Mouse (Mus musculus): ENCODE results near the gene Bsn. TPM values are rescaled to one million over a fixed set of nuclear protein-coding genes. Genes with fewer than 3 reads are reported as not detected.

Bsn gene
- polyA plus RNA-seq, 1 experiment from 2014 or later: 1.2 TPM

- Histone ChIP-seq H3K9ac (replicated peaks) (no peak overlapping the region), H3K27ac (no peak overlapping the region; the same call in 1 of the 2 replicates), H3K36me3 (no peaks in the 10 kb centered on the region), H3K9me3 (no peaks in the 10 kb centered on the region), H3K4me2 (no peak overlapping the region), H3K27me3 (peaks cover 20% of the 10 kb centered on the region), H3K4me3 (replicated peaks) (no peak overlapping the region), H3K4me1 (replicated peaks) (peaks cover 31% of the 10 kb centered on the region)
- ATAC-seq (ENCODE audit: insufficient number of reproducible peaks, insufficient read depth, low FRiP score, low TSS enrichment, low read depth): no peak
- WGBS: 89% methylated on average over 23 of the region's 23 CpGs
Observed at GRCm38 (mm10) chr9:108106090-108106489, 84.1 kb downstream of the Bsn start.

DNA sequence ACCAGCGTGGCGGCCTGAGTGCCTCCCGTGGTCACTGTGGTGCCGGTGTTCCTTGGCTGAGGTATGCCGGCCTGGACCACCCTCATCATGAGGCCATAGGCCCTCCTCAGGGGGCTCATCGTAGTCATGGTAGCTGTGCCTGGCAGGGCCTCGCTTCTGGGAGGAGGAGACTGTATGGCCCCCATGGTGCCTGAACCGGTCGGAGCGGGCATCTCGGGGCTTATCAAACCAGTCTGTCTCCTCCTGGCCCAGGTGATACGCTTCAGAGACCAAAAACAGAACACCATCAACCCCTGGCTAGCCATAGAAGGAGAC lies 84.7 kb downstream of the Bsn start:
- ATAC-seq (ENCODE audit: insufficient number of reproducible peaks, insufficient read depth, low FRiP score, low TSS enrichment, low read depth): peak; percentile 29; the same call in 1 of the 2 replicates
- Histone ChIP-seq H3K36me3 (no peaks in the 10 kb centered on the region), H3K27me3 (peaks cover 14% of the 10 kb centered on the region), H3K4me1 (replicated peaks) (peaks cover 25% of the 10 kb centered on the region), H3K4me2 (peak overlapping the region; percentile 42), H3K27ac (peak overlapping the region; percentile 85), H3K9ac (replicated peaks) (peak overlapping the region; percentile 54; the same call in 1 of the 2 replicates), H3K4me3 (replicated peaks) (no peak overlapping the region), H3K9me3 (no peaks in the 10 kb centered on the region)
- WGBS: 80% methylated on average over 12 of the region's 12 CpGs

- ATAC-seq (ENCODE audit: insufficient number of reproducible peaks, insufficient read depth, low FRiP score, low TSS enrichment, low read depth): peak; percentile 58; the same call in 1 of the 2 replicates
- Histone ChIP-seq H3K4me2 (peak overlapping the region; percentile 42), H3K27ac (peak overlapping the region; percentile 85)
Observed at GRCm38 (mm10) chr9:108104766-108105548, 85.2 kb downstream of the Bsn start.

GRCm38 (mm10) chr9:108099619-108100018 lies 90.6 kb downstream of the Bsn start:
- Histone ChIP-seq H3K9me3 (no peaks in the 10 kb centered on the region), H3K4me2 (no peak overlapping the region), H3K9ac (replicated peaks) (no peak overlapping the region), H3K27me3 (no peaks in the 10 kb centered on the region), H3K36me3 (no peaks in the 10 kb centered on the region), H3K4me1 (replicated peaks) (peaks cover 14% of the 10 kb centered on the region), H3K27ac (no peak overlapping the region), H3K4me3 (replicated peaks) (no peak overlapping the region)
- 84% methylated on average over 8 of the region's 8 CpGs for WGBS
- ATAC-seq (ENCODE audit: insufficient number of reproducible peaks, insufficient read depth, low FRiP score, low TSS enrichment, low read depth): no peak

More at GRCm38 (mm10) chr9:108104766-108105548, 85.2 kb downstream of the Bsn start:
- peaks cover 9% of the 10 kb centered on the region for H3K27me3 ChIP-seq
- no peaks in the 10 kb centered on the region for H3K9me3 ChIP-seq
- peaks cover 22% of the 10 kb centered on the region for H3K4me1 ChIP-seq (replicated peaks)
- peak overlapping the region; percentile 17 for H3K4me3 ChIP-seq (replicated peaks)
- WGBS: 30% methylated on average over 30 of the region's 31 CpGs
- peak overlapping the region; percentile 54 for H3K9ac ChIP-seq (replicated peaks)
- H3K36me3 ChIP-seq: no peaks in the 10 kb centered on the region

DNA sequence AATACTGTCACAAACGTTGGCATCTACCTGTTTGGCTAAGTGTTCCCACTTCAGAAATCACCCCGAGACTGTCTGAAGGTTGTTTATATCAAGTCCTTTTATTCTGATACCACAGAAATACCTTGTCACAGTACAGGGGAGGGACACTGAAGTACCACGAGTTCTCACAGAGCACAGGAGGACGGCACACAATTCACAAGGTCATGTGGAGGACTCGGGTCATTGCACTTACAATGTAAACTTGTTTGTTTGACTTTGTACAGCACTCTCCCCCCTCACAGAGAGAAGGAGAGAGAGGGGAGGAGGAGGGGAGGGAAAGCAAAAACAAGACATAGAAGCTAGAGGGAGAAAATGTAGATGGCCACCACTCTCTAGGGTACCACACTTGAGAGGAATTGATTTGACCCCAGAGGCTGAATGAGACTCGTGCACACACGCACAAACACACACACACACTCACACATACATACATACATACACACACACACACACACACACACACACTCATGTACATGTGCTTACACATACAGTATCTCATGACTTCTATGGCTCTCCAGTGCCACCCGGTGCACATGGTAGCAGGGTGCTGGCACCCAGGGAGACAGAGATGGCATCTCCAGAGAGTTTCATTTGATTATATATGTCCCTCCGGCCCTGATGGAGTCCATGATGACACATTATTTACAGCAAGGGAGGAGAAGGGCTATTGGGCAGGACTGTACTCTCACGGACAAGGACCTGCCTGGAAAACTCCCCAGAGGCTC lies 94.1 kb downstream of the Bsn start:
- H3K9ac ChIP-seq (replicated peaks): no peak overlapping the region
- peak overlapping the region; percentile 83; the same call in 1 of the 2 replicates for H3K4me2 ChIP-seq
- 61% methylated on average over 10 of the region's 10 CpGs for WGBS
- H3K36me3 ChIP-seq: peaks cover 18% of the 10 kb centered on the region
- H3K27ac ChIP-seq: no peak overlapping the region
- H3K9me3 ChIP-seq: no peaks in the 10 kb centered on the region
- H3K4me3 ChIP-seq (replicated peaks): 0 out of 2 replicates have a peak overlapping the region, but pooled peaks have one; percentile 77
- ATAC-seq (ENCODE audit: insufficient number of reproducible peaks, insufficient read depth, low FRiP score, low TSS enrichment, low read depth): no peak
- H3K27me3 ChIP-seq: no peaks in the 10 kb centered on the region
- H3K4me1 ChIP-seq (replicated peaks): peaks cover 16% of the 10 kb centered on the region

DNA sequence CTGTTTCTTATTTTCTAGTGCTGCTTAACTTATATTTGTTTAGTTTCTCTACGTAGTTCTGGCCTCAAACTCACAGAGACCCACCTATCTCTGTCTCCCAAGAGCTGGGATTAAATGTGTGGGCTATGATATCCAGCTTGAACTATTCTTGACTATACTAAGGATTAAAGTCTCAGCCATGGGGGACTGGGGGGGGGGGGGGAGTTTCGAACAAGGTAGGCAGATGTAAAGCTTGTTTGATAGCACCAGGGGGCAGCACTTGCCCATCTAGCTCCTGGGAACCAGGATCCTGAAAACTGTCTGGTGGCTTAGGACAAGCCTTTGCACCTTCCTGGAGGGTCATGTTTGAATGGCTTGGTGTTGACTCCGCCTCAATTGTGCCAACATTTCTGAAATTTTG lies 94.7 kb downstream of the Bsn start:
- Histone ChIP-seq H3K9me3 (no peaks in the 10 kb centered on the region), H3K4me2 (peak overlapping the region; percentile 83), H3K4me1 (replicated peaks) (peaks cover 16% of the 10 kb centered on the region), H3K36me3 (peaks cover 24% of the 10 kb centered on the region), H3K27me3 (no peaks in the 10 kb centered on the region), H3K9ac (replicated peaks) (peak overlapping the region; percentile 75), H3K4me3 (replicated peaks) (peak overlapping the region; percentile 77), H3K27ac (peak overlapping the region; percentile 84; the same call in 1 of the 2 replicates)
- no peak for ATAC-seq (ENCODE audit: insufficient number of reproducible peaks, insufficient read depth, low FRiP score, low TSS enrichment, low read depth)
- WGBS: 8% methylated on average over 3 of the region's 3 CpGs

GRCm38 (mm10) chr9:108094998-108095411 lies 95.2 kb downstream of the Bsn start:
- H3K27ac ChIP-seq: peak overlapping the region; percentile 84; the same call in 1 of the 2 replicates
- 1% methylated on average over 16 of the region's 16 CpGs for WGBS
- peak overlapping the region; percentile 75 for H3K9ac ChIP-seq (replicated peaks)
- ATAC-seq (ENCODE audit: insufficient number of reproducible peaks, insufficient read depth, low FRiP score, low TSS enrichment, low read depth): peak; percentile 18; the same call in 1 of the 2 replicates
- peaks cover 30% of the 10 kb centered on the region for H3K36me3 ChIP-seq
- no peaks in the 10 kb centered on the region for H3K9me3 ChIP-seq
- H3K4me3 ChIP-seq (replicated peaks): peak overlapping the region; percentile 77
- peaks cover 16% of the 10 kb centered on the region for H3K4me1 ChIP-seq (replicated peaks)
- no peaks in the 10 kb centered on the region for H3K27me3 ChIP-seq
- peak overlapping the region; percentile 83 for H3K4me2 ChIP-seq

DNA sequence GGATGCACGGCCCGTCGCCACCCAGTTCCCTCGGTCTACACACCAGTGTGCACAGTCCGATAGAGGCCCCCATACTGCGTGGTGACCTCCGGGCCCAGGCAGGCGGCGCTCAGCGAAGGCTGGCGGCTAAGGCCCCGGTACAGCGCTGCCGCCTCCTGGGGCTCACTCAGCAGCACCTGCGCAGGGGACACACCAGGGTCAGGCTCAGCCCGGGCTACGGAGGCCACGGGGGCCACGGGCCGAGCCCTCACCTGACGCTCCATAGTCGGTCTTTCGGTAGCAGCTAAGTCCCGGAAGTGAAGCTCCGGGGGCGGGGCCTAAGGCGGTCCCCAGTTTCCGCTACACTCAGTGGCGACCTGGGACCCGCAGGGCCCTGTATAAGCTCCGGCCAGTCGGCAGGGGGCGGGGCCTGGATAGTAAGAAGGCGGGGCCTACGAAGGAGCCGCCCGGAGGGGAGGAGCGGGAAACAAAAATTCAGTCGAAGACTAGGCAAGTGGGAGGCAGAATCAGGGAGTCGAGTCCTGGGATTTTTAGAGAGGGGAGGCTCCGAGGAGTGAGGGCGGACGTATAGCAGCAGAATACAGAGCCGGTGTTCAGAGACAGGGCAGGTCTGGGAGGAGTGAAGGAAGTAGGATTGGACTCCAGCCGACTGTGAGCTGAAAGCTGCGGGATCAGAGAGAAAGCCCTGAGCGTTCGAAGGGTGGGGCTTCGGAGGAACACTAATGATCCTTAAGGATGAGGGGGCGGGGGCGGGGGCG lies 95.8 kb downstream of the Bsn start, which contains the start of gene Apeh:
Gene Apeh (minus strand): TSS at position 423 of the 758 bp plus-strand sequence.
- WGBS: under 1% methylated on average over 52 of the region's 52 CpGs
- peak; percentile 87 for ATAC-seq (ENCODE audit: insufficient number of reproducible peaks, insufficient read depth, low FRiP score, low TSS enrichment, low read depth)
- Histone ChIP-seq H3K4me3 (replicated peaks) (peak within 1 kb of the TSS; percentile 77), H3K4me2 (peak within 1 kb of the TSS; percentile 83), H3K9me3 (no peaks in the 10 kb centered on the region), H3K27me3 (no peaks in the 10 kb centered on the region), H3K4me1 (replicated peaks) (peaks cover 16% of the 10 kb centered on the region), H3K36me3 (peaks cover 36% of the 10 kb centered on the region), H3K9ac (replicated peaks) (peak within 1 kb of the TSS; percentile 75), H3K27ac (peak within 1 kb of the TSS; percentile 84)

GRCm38 (mm10) chr9:108093586-108093985 lies 96.6 kb downstream of the Bsn start:
- Histone ChIP-seq H3K4me1 (replicated peaks) (peaks cover 16% of the 10 kb centered on the region), H3K4me3 (replicated peaks) (peak overlapping the region; percentile 77), H3K4me2 (peak overlapping the region; percentile 83), H3K36me3 (peaks cover 44% of the 10 kb centered on the region), H3K27me3 (no peaks in the 10 kb centered on the region), H3K27ac (peak overlapping the region; percentile 84; the same call in 1 of the 2 replicates), H3K9me3 (no peaks in the 10 kb centered on the region), H3K9ac (replicated peaks) (peak overlapping the region; percentile 75)
- WGBS: 77% methylated on average over 10 of the region's 10 CpGs
- no peak for ATAC-seq (ENCODE audit: insufficient number of reproducible peaks, insufficient read depth, low FRiP score, low TSS enrichment, low read depth)

DNA sequence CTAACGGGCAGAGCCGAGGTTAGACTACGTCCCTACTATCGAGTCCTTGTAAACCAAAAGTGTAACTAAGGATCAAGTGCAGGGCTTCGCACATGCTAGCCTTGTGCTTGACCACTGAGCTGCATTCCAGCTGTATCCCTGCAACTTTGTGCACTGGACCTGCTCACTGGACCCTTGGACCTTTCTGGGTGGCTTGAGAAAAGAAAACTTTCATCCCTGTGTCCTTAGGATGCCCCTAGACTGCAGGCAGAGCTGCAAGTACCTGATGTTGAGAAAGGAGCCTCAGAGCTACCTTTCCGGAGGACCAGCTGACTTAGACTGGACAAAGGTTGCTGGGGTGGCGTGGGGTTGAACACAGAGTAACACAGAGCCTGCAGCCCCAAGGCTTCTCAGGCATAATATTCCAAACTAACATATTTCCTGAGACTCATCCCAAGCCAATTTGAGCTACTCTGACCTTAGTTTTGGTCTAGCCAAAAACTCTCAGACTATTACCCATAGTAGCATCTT lies 99.5 kb downstream of the Bsn start:
- Histone ChIP-seq H3K27ac (no peak overlapping the region), H3K27me3 (no peaks in the 10 kb centered on the region), H3K9me3 (no peaks in the 10 kb centered on the region), H3K4me3 (replicated peaks) (no peak overlapping the region), H3K36me3 (peaks cover 73% of the 10 kb centered on the region), H3K4me2 (no peak overlapping the region), H3K9ac (replicated peaks) (no peak overlapping the region), H3K4me1 (replicated peaks) (peaks cover 16% of the 10 kb centered on the region)
- ATAC-seq (ENCODE audit: insufficient number of reproducible peaks, insufficient read depth, low FRiP score, low TSS enrichment, low read depth): no peak
- WGBS: 95% methylated on average over 7 of the region's 7 CpGs
